Mouse (Mus musculus) sigmoid colon, adult 10 weeks (tissue): ENCODE measurements around the gene Olfr720. TPM values are rescaled to one million over a fixed set of nuclear protein-coding genes. Genes with fewer than 3 reads are reported as not detected.

ENCODE experiments used
- polyA plus RNA-seq: library from polyadenylated mRNA; stranded (reverse); fragments of 350-450 nt; fragmentation: Illumina TruSeq; extraction: RNeasy Lipid Tissue Mini Kit (QIAGEN cat#74804); gene quantifications from one replicate; pipeline ENCODE4 v1.2.3, GENCODE M21; 2014; ENCODE audit warnings: low read depth, low replicate concordance

Olfr720 gene
- not detected for polyA plus RNA-seq

DNA sequence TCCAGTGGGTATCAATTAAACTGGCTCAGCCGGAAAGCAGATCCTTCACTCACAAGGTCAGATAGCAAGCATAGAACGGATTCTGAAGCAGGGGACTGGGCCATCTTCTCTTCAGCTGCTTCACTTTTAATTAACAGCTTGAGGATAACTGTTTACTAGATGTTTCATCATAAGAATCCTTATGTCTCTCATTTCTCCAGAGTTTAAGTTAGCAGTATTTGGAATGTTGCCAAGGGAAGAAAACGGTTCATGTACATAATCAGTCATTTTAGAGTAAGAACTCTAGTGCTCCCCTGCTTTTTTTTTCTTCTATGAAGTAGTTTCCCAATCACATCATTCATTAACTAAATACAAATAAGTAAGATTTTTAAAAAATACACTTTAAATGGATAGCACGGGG, at the start of gene Olfr720:
Gene Olfr720, minus strand, starts transcription at position 101 of the 400 bp plus-strand sequence.

Other genes starting within 250 kb of the Olfr720 start
- gene Atxn7, start 225.4 kb downstream of the Olfr720 start, polyA plus RNA-seq: 40.3 TPM
- 601 TPM for gene Thoc7, start 225.0 kb downstream of the Olfr720 start, polyA plus RNA-seq
- 121 TPM for gene Psmd6, start 65.9 kb downstream of the Olfr720 start, polyA plus RNA-seq
- gene Olfr31, start 136.0 kb upstream of the Olfr720 start, polyA plus RNA-seq: not detected
- gene Il3ra, start 159.4 kb upstream of the Olfr720 start, polyA plus RNA-seq: not detected
- gene Olfr721-ps1, start 214.5 kb upstream of the Olfr720 start, polyA plus RNA-seq: not detected